Mouse (Mus musculus) testis, adult 2 months (tissue): ENCODE measurements at regions not wholly inside any gene's neighbourhood (a gene's known extent, or its start where the extent isn't known, plus 50 kb on each side); places are given as distances from the start of the nearest gene placed in this dataset.

Source experiments
- CTCF ChIP-seq: fragments of 200-500 bp; IDR thresholded peaks from 2 replicates; pipeline ENCODE4 v1.5.1; 2012; ENCODE audit warnings: low read depth, mild to moderate bottlenecking, inconsistent platforms, low read length, moderate library complexity; ENCODE audit not compliant: control insufficient read depth, insufficient read depth, insufficient replicate concordance
- POLR2A ChIP-seq: fragments of 200-500 bp; IDR thresholded peaks from 2 replicates; pipeline ENCODE4 v1.6.1; 2012; ENCODE audit warnings: low read depth, mild to moderate bottlenecking, inconsistent platforms, low read length, moderate library complexity; ENCODE audit not compliant: control insufficient read depth

DNA sequence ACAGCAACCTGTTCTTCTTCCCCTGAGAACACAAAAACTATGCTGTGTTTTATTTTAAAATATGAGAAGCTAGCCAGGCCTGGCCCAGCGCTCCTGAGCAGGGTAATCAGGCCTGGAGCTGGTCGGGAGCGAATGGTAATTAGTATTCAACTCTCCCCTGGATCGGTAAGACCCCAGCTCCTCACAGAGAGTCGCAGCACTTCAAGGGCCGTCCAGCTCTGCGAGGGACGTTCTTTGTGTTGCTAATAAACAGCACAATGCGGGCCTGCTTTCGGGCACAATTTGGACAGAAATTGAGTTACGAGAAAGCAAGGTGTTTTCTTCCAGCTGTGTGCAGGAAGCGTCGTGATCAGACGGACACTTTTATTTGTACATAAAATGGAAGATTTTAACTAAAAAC, 69.5 kb upstream of the Spaca7 start:
- no peak for TF ChIP-seq CTCF
- TF ChIP-seq POLR2A = no peak
